Mouse (Mus musculus) heart, embryonic 11.5 days (tissue): ENCODE data around the gene Rpgr. TPM values are rescaled to one million over a fixed set of nuclear protein-coding genes. Genes with fewer than 3 reads are reported as not detected.
A peak's percentile ranks its signal among the peaks of the same experiment; 100 is the strongest.

ENCODE experiments used
- ATAC-seq: fragments of 200-750 bp; cut with Nextera tagmentation; replicated peaks from 2 replicates; pipeline ENCODE4 v1.8.0; 2017; ENCODE audit warnings: moderate library complexity; ENCODE audit not compliant: insufficient number of reproducible peaks, low FRiP score, low TSS enrichment
- H3K27ac ChIP-seq: fragments of 300-500 bp; sonication (generic); 2 replicates; pipeline ENCODE4 v1.5.1; 2014; ENCODE audit warnings: mild to moderate bottlenecking, low read depth, low read length
- H3K27me3 ChIP-seq: fragments of 300-500 bp; sonication (generic); 2 replicates; pipeline ENCODE4 v1.6.1; 2014; ENCODE audit warnings: mild to moderate bottlenecking, low read length, mixed read lengths; ENCODE audit not compliant: control insufficient read depth, insufficient read depth
- H3K36me3 ChIP-seq: fragments of 300-500 bp; sonication (generic); 2 replicates; pipeline ENCODE4 v1.6.1; 2014; ENCODE audit warnings: mild to moderate bottlenecking, low read length, moderate library complexity, mixed read lengths; ENCODE audit not compliant: control insufficient read depth, insufficient read depth
- H3K4me1 ChIP-seq: fragments of 300-500 bp; sonication (generic); 2 replicates; pipeline ENCODE4 v1.6.1; 2014; ENCODE audit warnings: low read length; ENCODE audit not compliant: control insufficient read depth, insufficient read depth
- H3K4me2 ChIP-seq: fragments of 300-500 bp; sonication (generic); 2 replicates; pipeline ENCODE4 v1.6.1; 2014; ENCODE audit warnings: mild to moderate bottlenecking, moderate library complexity
- H3K4me3 ChIP-seq: fragments of 300-500 bp; sonication (generic); 2 replicates; pipeline ENCODE4 v1.5.1; 2014; ENCODE audit warnings: low read depth, low read length
- H3K9ac ChIP-seq: fragments of 300-500 bp; sonication (generic); 2 replicates; pipeline ENCODE4 v1.6.1; 2014; ENCODE audit warnings: mild to moderate bottlenecking, low read depth, low read length, moderate library complexity
- H3K9me3 ChIP-seq: fragments of 300-500 bp; sonication (generic); replicated peaks from 2 replicates; pipeline ENCODE4 v1.6.1; 2016; ENCODE audit warnings: low read length; ENCODE audit not compliant: control insufficient read depth
- WGBS: fragments of 180-500 bp; shearing (Covaris S2); extraction: QIAGEN DNeasy Blood & Tissue Kit; methylation state at CpG from one replicate; pipeline ENCODE4 v1.1.7; 2014; ENCODE audit not compliant: insufficient replicate concordance; 5-methylcytosine and 5-hydroxymethylcytosine counted together
- polyA plus RNA-seq: library from polyadenylated mRNA; unstranded; fragments of >200 nt; fragmentation: Nextera tagmentation; extraction: Ambion mirVana; gene quantifications from 2 replicates; pipeline ENCODE4 v1.2.1, GENCODE M21; 2014

Gene Rpgr
- polyA plus RNA-seq, result 12.2 and 12.8 TPM in 2 replicates

DNA sequence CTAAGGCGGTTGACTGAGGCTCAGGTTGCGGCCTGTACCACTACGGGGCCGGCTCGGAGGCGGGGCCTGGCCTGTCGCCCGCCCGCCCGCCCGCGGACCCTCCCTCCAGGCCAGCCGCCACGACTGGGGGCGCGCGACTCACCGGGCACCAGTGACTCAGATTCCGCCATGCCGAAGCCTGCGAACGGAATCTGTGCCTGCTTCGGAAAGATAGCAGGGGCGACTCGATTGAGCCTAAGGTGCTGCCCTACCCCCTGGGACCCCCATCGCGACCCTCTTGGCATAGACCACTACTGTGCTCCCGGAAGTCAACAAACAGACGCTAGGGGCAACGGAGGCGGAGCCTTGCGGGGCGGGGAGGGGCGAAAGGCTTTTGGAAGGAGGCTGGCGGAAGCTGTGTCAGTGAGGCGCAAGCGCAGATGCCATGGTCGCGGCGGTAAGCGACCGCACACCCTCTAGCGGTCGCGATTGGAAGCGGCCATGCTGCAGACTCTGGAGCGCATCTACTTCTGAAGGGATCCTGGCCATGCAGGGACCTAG, at the start of gene Rpgr:
Gene Rpgr, minus strand, starts transcription at position 511 of the 540 bp plus-strand sequence.
- H3K27ac ChIP-seq, result peak within 1 kb of the TSS; percentile 50
- 9% methylated on average over 41 of the region's 47 CpGs for WGBS
- H3K4me3 ChIP-seq, result peak within 1 kb of the TSS; percentile 55
- peak within 1 kb of the TSS; percentile 70; the same call in 1 of the 2 replicates for H3K9ac ChIP-seq
- H3K27me3 ChIP-seq, result no peaks in the 10 kb centered on the region
- H3K4me2 ChIP-seq, result peak within 1 kb of the TSS; percentile 54
- no peaks in the 10 kb centered on the region for H3K36me3 ChIP-seq
- ATAC-seq, result peak; percentile 96
- no peaks in the 10 kb centered on the region for H3K4me1 ChIP-seq
- H3K9me3 ChIP-seq, result no peaks in the 10 kb centered on the region

DNA sequence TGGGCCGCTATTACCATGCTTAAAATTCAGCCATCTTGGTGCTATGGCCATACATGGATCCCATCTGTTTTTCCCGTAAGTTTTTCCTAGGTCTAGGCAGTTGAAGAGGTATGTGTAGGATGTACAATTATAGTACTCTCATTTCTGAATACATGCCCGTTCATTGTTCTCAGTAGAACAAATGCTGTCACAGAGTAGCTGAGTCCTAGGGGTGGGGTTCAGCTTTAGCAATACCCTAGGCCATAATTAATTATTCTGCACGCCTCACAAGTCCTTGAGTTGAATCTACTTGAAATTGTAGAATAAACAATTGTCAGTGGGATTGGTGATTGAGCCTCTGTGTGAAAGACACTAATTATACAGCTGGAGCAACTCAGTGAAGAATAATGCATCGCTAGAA, 41.5 kb upstream of the Rpgr start:
- Histone ChIP-seq H3K27ac (no peak overlapping the region), H3K36me3 (no peaks in the 10 kb centered on the region), H3K27me3 (no peaks in the 10 kb centered on the region), H3K9ac (no peak overlapping the region), H3K9me3 (no peaks in the 10 kb centered on the region), H3K4me1 (no peaks in the 10 kb centered on the region), H3K4me3 (no peak overlapping the region), H3K4me2 (no peak overlapping the region)
- 70% methylated on average over 5 of the region's 5 CpGs for WGBS
- ATAC-seq, result no peak

DNA sequence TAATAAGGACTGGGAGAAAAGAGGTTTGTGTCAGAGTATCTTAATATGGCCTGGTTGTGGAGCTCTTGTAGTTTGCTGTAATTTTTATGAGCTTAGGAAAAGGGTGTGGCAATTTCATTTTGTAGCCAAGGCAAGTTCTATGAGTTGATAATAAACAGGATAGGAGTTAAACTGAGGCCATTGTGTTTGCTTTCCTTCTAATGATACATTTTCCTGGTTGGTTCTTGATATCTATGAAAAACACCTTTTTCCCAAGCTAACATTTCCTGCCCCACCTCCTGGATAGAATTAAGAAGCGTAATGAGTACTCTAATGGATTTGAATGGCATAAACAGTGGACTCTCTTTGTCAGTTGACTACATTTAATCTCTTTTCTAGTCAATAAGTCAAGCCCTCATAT, 41.1 kb upstream of the Rpgr start:
- H3K9ac ChIP-seq, result no peak overlapping the region
- ATAC-seq, result no peak
- WGBS, result 65% methylated on average over 1 of the region's 1 CpGs
- H3K9me3 ChIP-seq, result no peaks in the 10 kb centered on the region
- H3K4me3 ChIP-seq, result no peak overlapping the region
- no peaks in the 10 kb centered on the region for H3K4me1 ChIP-seq
- no peak overlapping the region for H3K27ac ChIP-seq
- H3K36me3 ChIP-seq, result no peaks in the 10 kb centered on the region
- H3K4me2 ChIP-seq, result no peak overlapping the region
- H3K27me3 ChIP-seq, result no peaks in the 10 kb centered on the region

DNA sequence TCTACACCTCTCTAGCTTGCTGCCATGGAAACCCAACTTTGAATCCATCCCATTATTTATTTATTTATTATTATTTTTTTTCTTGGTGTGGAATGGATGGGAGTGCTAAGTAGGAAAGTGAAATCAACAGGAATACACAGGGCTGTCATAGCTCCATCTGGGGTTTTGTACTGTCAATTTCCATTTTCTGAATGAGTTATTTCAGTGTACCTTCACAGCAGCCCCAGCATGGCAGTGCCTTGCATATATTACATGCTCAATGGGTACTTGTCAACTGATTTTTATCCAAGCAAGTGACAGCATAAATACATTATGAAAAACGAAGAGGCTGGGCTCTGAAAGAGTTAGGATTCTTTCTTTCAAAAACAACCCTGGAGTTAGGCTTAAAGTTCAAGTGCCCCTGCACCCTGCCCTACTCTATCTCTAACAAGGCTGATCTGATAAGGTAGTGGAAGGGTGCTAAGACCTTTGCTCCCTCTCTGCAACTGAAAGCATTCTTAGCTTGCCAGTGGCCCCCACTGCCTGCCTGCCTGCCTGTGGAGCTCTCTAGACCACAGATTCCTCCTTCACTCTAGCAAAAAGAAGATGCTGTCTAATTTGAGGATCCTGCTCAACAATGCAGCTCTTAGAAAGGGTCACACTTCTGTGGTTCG, 35.3 kb upstream of the Rpgr start, which contains the start of gene Otc:
Gene Otc, plus strand, starts transcription at position 454 of the 653 bp plus-strand sequence.
- no peak within 1 kb of the TSS for H3K27ac ChIP-seq
- no peak for ATAC-seq
- no peaks in the 10 kb centered on the region for H3K36me3 ChIP-seq
- H3K4me1 ChIP-seq, result no peaks in the 10 kb centered on the region
- H3K4me3 ChIP-seq, result no peak within 1 kb of the TSS
- no peak within 1 kb of the TSS for H3K4me2 ChIP-seq
- H3K9me3 ChIP-seq, result no peaks in the 10 kb centered on the region
- H3K9ac ChIP-seq, result no peak within 1 kb of the TSS
- H3K27me3 ChIP-seq, result no peaks in the 10 kb centered on the region
- WGBS, result 47% methylated on average over 2 of the region's 2 CpGs

DNA sequence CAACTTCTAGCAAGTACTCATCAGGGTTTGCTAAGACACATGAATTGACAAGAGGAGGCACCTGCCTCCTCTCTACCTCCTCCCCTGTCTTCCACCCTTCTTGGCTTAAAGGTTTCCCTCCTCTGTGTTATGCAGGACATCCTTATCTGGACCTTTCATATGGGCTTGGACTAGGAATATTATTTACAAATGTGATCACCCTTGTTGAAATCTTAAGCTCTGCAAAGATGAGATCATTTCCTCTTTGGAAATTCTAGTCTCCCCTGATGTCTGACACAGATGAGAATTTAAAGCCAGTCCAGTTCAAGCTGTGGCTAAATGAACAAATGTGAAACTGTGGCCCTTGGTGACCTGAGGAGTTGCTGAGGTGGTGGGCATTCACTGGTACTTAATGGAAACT, 34.6 kb upstream of the Rpgr start:
- Histone ChIP-seq H3K9me3 (no peaks in the 10 kb centered on the region), H3K27me3 (no peaks in the 10 kb centered on the region), H3K9ac (no peak overlapping the region), H3K36me3 (no peaks in the 10 kb centered on the region), H3K4me2 (no peak overlapping the region), H3K4me3 (no peak overlapping the region), H3K27ac (no peak overlapping the region), H3K4me1 (no peaks in the 10 kb centered on the region)
- ATAC-seq, result no peak

DNA sequence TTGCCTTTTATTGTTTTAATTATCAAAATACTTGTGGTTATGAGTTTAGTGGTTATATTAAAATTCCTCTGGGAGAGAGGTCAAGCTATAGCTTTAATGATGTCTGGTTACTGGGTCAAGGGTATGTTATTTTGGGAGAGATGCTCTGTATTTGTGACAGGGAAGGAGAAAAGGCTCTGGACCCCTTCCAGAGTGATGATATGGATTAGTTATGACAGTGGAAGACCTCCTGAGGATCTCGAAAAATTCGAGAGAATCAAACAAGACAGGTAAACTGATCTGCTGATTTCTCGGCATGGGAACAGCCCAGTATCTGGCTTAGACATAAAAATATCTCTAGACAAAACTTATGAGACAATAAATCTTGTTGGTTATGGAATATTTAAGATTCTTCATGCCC, 27.2 kb upstream of the Rpgr start:
- no peak overlapping the region for H3K27ac ChIP-seq
- 65% methylated on average over 3 of the region's 3 CpGs for WGBS
- H3K4me1 ChIP-seq, result no peaks in the 10 kb centered on the region
- ATAC-seq, result no peak
- no peaks in the 10 kb centered on the region for H3K36me3 ChIP-seq
- no peak overlapping the region for H3K9ac ChIP-seq
- H3K9me3 ChIP-seq, result no peaks in the 10 kb centered on the region
- no peak overlapping the region for H3K4me3 ChIP-seq
- no peak overlapping the region for H3K4me2 ChIP-seq
- no peaks in the 10 kb centered on the region for H3K27me3 ChIP-seq

DNA sequence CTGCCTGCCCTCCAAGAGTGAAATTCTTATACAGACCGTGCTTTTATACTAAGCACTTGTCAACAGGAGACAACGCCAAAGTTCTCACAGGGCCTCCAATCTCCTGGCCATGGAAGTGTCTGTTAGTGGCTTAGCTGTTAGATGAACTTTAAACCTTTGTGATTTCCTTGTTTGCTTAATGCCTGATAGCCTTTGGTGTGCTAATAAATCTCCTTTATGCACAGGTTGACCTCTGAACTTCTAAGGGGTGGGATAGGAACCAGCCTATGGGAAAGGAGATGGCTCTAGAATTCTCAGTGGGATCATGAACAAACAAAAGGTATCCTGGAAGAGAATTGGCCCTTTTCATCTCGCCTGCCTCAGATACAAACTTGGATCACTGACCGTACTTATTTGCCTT, 22.8 kb upstream of the Rpgr start:
- no peak for ATAC-seq
- 67% methylated on average over 4 of the region's 4 CpGs for WGBS

DNA sequence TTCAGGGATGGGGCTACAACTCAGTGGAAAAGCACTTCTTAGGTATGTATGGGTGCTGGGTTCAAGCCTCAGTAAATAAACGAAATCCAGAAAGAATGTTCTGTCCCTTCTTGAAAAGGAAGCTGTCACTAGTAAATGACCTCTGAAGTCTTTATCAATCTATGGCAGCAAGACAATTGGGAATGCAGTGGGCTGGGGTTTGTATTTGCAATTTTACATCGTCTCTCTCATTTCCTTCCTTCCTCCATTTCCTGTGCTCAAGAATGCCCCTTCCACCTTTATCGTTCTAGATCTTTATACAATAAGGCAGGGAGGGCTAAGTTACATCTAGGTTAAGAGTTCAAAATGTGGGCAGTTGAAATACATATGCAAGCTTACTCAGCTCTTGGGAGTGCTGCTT, 17.9 kb upstream of the Rpgr start:
- H3K27ac ChIP-seq, result no peak overlapping the region
- WGBS, result 60% methylated on average over 3 of the region's 3 CpGs
- no peaks in the 10 kb centered on the region for H3K27me3 ChIP-seq
- H3K4me2 ChIP-seq, result no peak overlapping the region
- H3K4me1 ChIP-seq, result no peaks in the 10 kb centered on the region
- H3K9ac ChIP-seq, result no peak overlapping the region
- no peaks in the 10 kb centered on the region for H3K36me3 ChIP-seq
- no peak overlapping the region for H3K4me3 ChIP-seq
- ATAC-seq, result no peak
- no peaks in the 10 kb centered on the region for H3K9me3 ChIP-seq

More for the DNA sequence above, 22.8 kb upstream of the Rpgr start:
- no peak overlapping the region for H3K4me3 ChIP-seq
- H3K36me3 ChIP-seq, result no peaks in the 10 kb centered on the region
- no peaks in the 10 kb centered on the region for H3K27me3 ChIP-seq
- no peak overlapping the region for H3K4me2 ChIP-seq
- H3K4me1 ChIP-seq, result no peaks in the 10 kb centered on the region
- no peak overlapping the region for H3K9ac ChIP-seq
- H3K9me3 ChIP-seq, result no peaks in the 10 kb centered on the region
- H3K27ac ChIP-seq, result no peak overlapping the region

DNA sequence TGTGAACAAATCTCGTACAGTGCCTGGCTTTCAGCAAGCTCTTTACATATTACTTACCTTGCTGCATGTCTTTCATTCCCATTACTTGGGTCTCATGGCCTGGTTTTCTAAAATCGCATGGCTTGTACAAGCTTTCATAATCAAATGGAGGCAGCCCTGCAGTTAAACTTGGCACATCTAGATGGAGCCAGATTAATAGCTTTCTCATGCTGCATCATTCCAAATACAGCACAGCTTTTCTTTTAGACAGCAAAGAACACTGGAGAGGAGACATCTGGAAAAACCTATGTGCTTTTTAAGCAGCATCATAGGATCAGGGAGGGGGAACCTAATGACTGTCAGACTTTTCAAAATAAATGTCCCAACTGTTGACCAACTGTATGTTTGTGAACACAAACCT, 16.3 kb upstream of the Rpgr start:
- ATAC-seq, result no peak
- Histone ChIP-seq H3K27ac (no peak overlapping the region), H3K9ac (no peak overlapping the region), H3K4me2 (no peak overlapping the region), H3K4me1 (no peaks in the 10 kb centered on the region), H3K4me3 (no peak overlapping the region), H3K27me3 (no peaks in the 10 kb centered on the region), H3K9me3 (no peaks in the 10 kb centered on the region), H3K36me3 (no peaks in the 10 kb centered on the region)
- 73% methylated on average over 2 of the region's 2 CpGs for WGBS
